In the genomic region with DNA sequence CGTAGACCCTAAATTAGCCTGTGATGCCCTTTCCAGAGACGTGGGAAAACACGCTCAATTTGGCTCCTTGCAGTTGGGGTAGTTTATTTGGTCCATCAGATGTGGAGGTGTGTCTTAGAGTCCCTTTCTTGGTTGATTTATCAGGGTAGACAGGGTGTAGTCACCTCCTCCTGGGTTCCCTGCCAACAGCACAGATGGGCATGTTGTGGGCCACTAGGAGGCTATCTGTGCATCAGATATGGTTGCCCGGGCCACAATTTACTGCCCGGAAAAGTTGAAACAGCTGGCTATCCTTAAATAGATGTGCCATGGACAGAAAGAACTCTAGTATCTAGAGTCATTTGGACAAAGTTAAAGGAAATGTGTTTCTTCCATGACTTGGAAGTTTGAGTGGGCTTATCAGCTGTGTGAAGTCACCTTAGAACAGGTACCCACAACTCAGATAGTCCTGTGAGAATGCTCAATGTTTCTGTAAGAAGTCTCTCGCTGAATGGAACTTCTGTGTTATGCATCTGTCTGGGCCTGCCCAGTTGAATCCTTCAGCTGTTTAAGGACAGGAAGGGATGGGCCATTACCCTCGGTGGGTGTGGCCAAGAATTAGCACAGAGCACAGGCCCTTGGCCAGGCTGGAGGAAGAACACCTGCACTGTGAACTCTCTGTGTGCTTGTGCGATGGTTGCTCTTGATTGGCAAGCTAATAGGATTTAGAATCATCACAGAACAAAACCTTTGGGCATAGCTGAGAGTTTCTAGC, we compare ENCODE assay signal across 10 mouse cellular contexts. TPM values are rescaled to one million over a fixed set of nuclear protein-coding genes. Genes with fewer than 3 reads are reported as not detected.
DNase-seq lines count a peak whose midpoint lies in the region; ATAC-seq and TF ChIP-seq lines count a peak whose summit lies in the region.
"Had no signal": no experiment of that assay in that cellular context is flagged by ENCODE, and none has a peak within 500 bp of the region (broad histone marks: within the 10 kb centered on the region; RNA-seq: fewer than 3 reads in every experiment).

No protein-coding gene starts in this region.

- H3K79me2 ChIP-seq in myocyte (ENCODE audit: control insufficient read depth, insufficient read depth), result peaks cover 64% of the 10 kb centered on the region

- H3K27ac ChIP-seq in forebrain, embryonic 14.5 days (ENCODE audit: low read depth, low read length), result no peak overlapping the region
- H3K27ac ChIP-seq: liver, embryonic 13.5 days had no signal

- peaks cover 4% of the 10 kb centered on the region; the same call in 1 of the 2 replicates for H3K4me1 ChIP-seq in forebrain, embryonic 14.5 days (ENCODE audit: control insufficient read depth, insufficient read depth, low read length)

- H3K4me3 ChIP-seq in myocyte, result peak overlapping the region; percentile 98
- no peak overlapping the region for H3K4me3 ChIP-seq in forebrain, embryonic 14.5 days (ENCODE audit: low read depth, low read length)
- H3K4me3 ChIP-seq: liver, embryonic 13.5 days had no signal

- ATAC-seq in forebrain, embryonic 14.5 days, result no peak

- no peaks in the 10 kb centered on the region for H3K9me3 ChIP-seq in forebrain, embryonic 14.5 days (replicated peaks; ENCODE audit: control insufficient read depth, low read length)
- H3K9me3 ChIP-seq: G1E; liver, embryonic 13.5 days had no signal

- no peaks in the 10 kb centered on the region for H3K27me3 ChIP-seq in myocyte (ENCODE audit: control insufficient read depth, insufficient read depth, insufficient read length)
- no peaks in the 10 kb centered on the region for H3K27me3 ChIP-seq in forebrain, embryonic 14.5 days (replicated peaks; ENCODE audit: control insufficient read depth, insufficient read depth, low read length)

- no peak overlapping the region for H3ac ChIP-seq in myocyte (ENCODE audit: control insufficient read depth, insufficient read length)

- no peak overlapping the region for H3K9ac ChIP-seq in forebrain, embryonic 14.5 days (ENCODE audit: low read length)
- H3K9ac ChIP-seq: liver, embryonic 13.5 days had no signal

- H3K36me3 ChIP-seq in myocyte (ENCODE audit: control insufficient read depth, insufficient read depth), result no peaks in the 10 kb centered on the region
- H3K36me3 ChIP-seq in forebrain, embryonic 14.5 days (ENCODE audit: control insufficient read depth, insufficient read depth, low read length), result no peaks in the 10 kb centered on the region
- H3K36me3 ChIP-seq: G1E; liver, embryonic 13.5 days had no signal

- 80% methylated on average over 8 of the region's 8 CpGs for WGBS in forebrain, embryonic 14.5 days

- no peak for TF ChIP-seq POLR2A in myocyte (IDR thresholded peaks at IDR 0.05; ENCODE audit: insufficient read length, low read depth)

- peak; percentile 12 to 33 for DNase-seq in cerebellum, adult 18-20 months
- DNase-seq in cerebellum, adult 11 months, result no peak
- DNase-seq in ES-CJ7 (ENCODE audit: low read depth, low spot score), result peak; percentile 91
- DNase-seq in fat pad, adult 2 months (ENCODE audit: extremely low read depth, low read depth, low spot score), result peak; percentile 68
- peak; percentile 68 for DNase-seq in kidney, adult 11 months
- no peak for DNase-seq in thymus, postnatal 14 days
- no peak for DNase-seq in forebrain, embryonic 14.5 days (ENCODE audit: low spot score)
- DNase-seq: liver, embryonic 13.5 days had no signal

- H3K4me2 ChIP-seq in myocyte (ENCODE audit: low read depth), result peak overlapping the region; percentile 94
- no peak overlapping the region for H3K4me2 ChIP-seq in forebrain, embryonic 14.5 days (ENCODE audit: low read length)

TF ChIP-seq in myocyte, 11 proteins besides CTCF, POLR2A, EP300 and RAD21:
- TF ChIP-seq REST (IDR thresholded peaks at IDR 0.05; ENCODE audit: insufficient read depth, insufficient read length), result no peak
- no peak for TF ChIP-seq CEBPB (IDR thresholded peaks at IDR 0.05; ENCODE audit: insufficient read depth, poor library complexity, severe bottlenecking)
- no peak for TF ChIP-seq USF1 (IDR thresholded peaks at IDR 0.05; ENCODE audit: low read depth)
- TF ChIP-seq MYOD1 (IDR thresholded peaks at IDR 0.05; ENCODE audit: control insufficient read depth in 1 of 3, insufficient read length in 2 of 3, low read depth in 2 of 3), result peak; percentile 52 to 82 (median 62)
- TF ChIP-seq SRF (IDR thresholded peaks at IDR 0.05; ENCODE audit: control insufficient read depth, insufficient read length, low read depth), result no peak
- peak; percentile 42 to 84 (median 51) for TF ChIP-seq MYOG (IDR thresholded peaks at IDR 0.05; ENCODE audit: control insufficient read depth in 1 of 3, insufficient read depth in 1 of 3, insufficient read length in 2 of 3, low read depth in 2 of 3)
- peak; percentile 74 for TF ChIP-seq TCF12 (IDR thresholded peaks at IDR 0.05; ENCODE audit: insufficient read depth, poor library complexity, severe bottlenecking)
- no peak for TF ChIP-seq E2F4 (IDR thresholded peaks at IDR 0.05; ENCODE audit: insufficient read depth)
- TF ChIP-seq TCF3 (IDR thresholded peaks at IDR 0.05; ENCODE audit: insufficient read length, low read depth), result no peak
- TF ChIP-seq POLR2AphosphoS2 (IDR thresholded peaks at IDR 0.05; ENCODE audit: insufficient read length, low read depth), result no peak
- TF ChIP-seq MAX (IDR thresholded peaks at IDR 0.05; ENCODE audit: low read depth), result no peak
TF ChIP-seq in myocyte: peak in this region for 3.

RNA-seq across cellular contexts. Expression of a gene that starts 2.3 kb away (rescaled TPM):
- 26.5 TPM for polyA plus RNA-seq in myocyte (2012; fragmentation: generic; extraction: Trizol)
- polyA plus RNA-seq in forebrain, embryonic 14.5 days (2014; fragmentation: Nextera tagmentation; extraction: Ambion mirVana), result 4.1 and 6.0 TPM in 2 replicates

Comparison
In these comparisons a context has a peak if more than half of its experiments do, and no peak if none do; other contexts are left out.
1. DNase-seq: peak in cerebellum, adult 18-20 months (2 of 2), ES-CJ7 (single experiment), fat pad, adult 2 months (single experiment) and kidney, adult 11 months (single experiment); none in cerebellum, adult 11 months (single experiment), thymus, postnatal 14 days (single experiment) and forebrain, embryonic 14.5 days (single experiment).